Comparison of ENCODE assay signal across 8 mouse cellular contexts in the genomic region with DNA sequence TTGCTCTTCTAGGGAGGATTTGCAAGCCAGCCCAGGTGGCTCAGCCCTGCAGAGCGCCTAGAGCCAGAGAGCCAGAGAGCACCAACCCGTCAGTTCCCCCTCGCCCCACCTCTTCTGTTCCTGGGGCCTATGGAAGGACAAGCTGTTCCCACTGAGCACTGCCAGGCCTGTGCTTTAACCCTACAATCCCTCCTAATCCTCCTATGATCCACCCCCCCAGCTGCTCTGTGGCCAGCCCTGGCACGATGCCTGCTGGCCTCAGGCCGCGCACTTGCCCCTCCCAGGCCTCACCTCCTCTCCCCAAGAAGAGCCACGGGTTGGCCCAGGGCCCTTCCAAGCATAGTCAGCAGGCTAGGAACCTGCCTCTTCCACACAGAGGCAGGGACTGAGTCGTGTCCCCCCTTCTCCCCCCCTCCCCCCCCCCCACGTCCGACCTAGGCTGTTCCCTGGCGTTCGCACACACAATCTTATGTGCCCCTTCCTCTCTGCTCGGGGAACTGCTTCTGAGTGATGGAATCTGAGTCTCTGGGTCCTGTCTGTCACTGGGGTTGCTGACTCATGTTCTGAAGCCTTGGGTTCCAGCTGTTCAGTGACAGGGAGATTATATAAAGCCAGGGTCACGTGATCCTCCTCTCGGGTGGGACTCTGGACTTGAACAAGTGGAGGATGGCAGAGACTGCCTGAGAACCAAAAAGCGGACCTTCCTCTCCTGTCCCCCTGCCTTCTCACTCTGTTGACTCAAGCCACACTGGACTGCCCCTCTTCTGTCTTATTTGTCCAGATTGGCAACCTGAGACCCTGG. TPM values are rescaled to one million over a fixed set of nuclear protein-coding genes. Genes with fewer than 3 reads are reported as not detected.
A peak's percentile ranks its signal among the peaks of the same experiment; 100 is the strongest.
DNase-seq lines count a peak whose midpoint lies in the region; ATAC-seq and TF ChIP-seq lines count a peak whose summit lies in the region.

No protein-coding gene starts in this region.

- no peaks in the 10 kb centered on the region for H3K27me3 ChIP-seq in heart, embryonic 16.5 days (ENCODE audit: control insufficient read depth, insufficient read depth, low read length)
- H3K27me3 ChIP-seq in stomach, embryonic 16.5 days (ENCODE audit: control insufficient read depth, insufficient read depth, low read length): no peaks in the 10 kb centered on the region

- peak; percentile 78 to 79 for DNase-seq in right cerebral cortex, postnatal 10 days (ENCODE audit: low spot score in 2 of 2)
- DNase-seq in right cerebral cortex, postnatal 14 days: no peak
- peak; percentile 91 to 97 for DNase-seq in kidney, postnatal 25 days
- peak; percentile 78 to 91 for DNase-seq in lung, postnatal 4 days

- peak; percentile 87 for ATAC-seq in heart, embryonic 16.5 days (replicated peaks; ENCODE audit: extremely low read depth, insufficient read depth, low FRiP score)
- peak; percentile 87 for ATAC-seq in stomach, embryonic 16.5 days (ENCODE audit: insufficient read depth, low FRiP score)
- ATAC-seq in megakaryocyte, adult 5-6 weeks (ENCODE audit: poor library complexity, severe bottlenecking): no peak

- no peaks in the 10 kb centered on the region for H3K9me3 ChIP-seq in heart, embryonic 16.5 days (replicated peaks; ENCODE audit: control insufficient read depth, low read length)
- H3K9me3 ChIP-seq in stomach, embryonic 16.5 days (replicated peaks; ENCODE audit: control insufficient read depth, low read length): no peaks in the 10 kb centered on the region

- no peak overlapping the region for H3K4me3 ChIP-seq in cortical plate, adult 2 months (ENCODE audit: insufficient read depth, low read length)
- H3K4me3 ChIP-seq in heart, embryonic 16.5 days (ENCODE audit: low read length): peak overlapping the region; percentile 15; the same call in 1 of the 2 replicates
- H3K4me3 ChIP-seq in stomach, embryonic 16.5 days (replicated peaks; ENCODE audit: low read length): no peak overlapping the region

- H3K4me2 ChIP-seq in heart, embryonic 16.5 days (ENCODE audit: low read depth, low read length): peak overlapping the region; percentile 48; the same call in 1 of the 2 replicates
- H3K4me2 ChIP-seq in stomach, embryonic 16.5 days (ENCODE audit: low read depth, low read length): peak overlapping the region; percentile 27; the same call in 1 of the 2 replicates

- peak overlapping the region; percentile 86 for H3K27ac ChIP-seq in cortical plate, adult 2 months (ENCODE audit: insufficient read depth, low read length)
- peak overlapping the region; percentile 93 for H3K27ac ChIP-seq in heart, embryonic 16.5 days (ENCODE audit: low read length)
- H3K27ac ChIP-seq in stomach, embryonic 16.5 days (ENCODE audit: low read length): peak overlapping the region; percentile 67

- TF ChIP-seq POLR2A in cortical plate, adult 2 months (IDR thresholded peaks at IDR 0.05; ENCODE audit: extremely low read depth, insufficient read depth, low read length): no peak

- no peak for TF ChIP-seq CTCF in cortical plate, adult 2 months (IDR thresholded peaks at IDR 0.05; ENCODE audit: extremely low read depth, insufficient read depth, low read length)

- WGBS in heart, embryonic 16.5 days: 21% methylated on average over 16 of the region's 16 CpGs
- 22% methylated on average over 16 of the region's 16 CpGs for WGBS in stomach, embryonic 16.5 days

- peak overlapping the region; percentile 62 for H3K9ac ChIP-seq in heart, embryonic 16.5 days (ENCODE audit: low read length)
- peak overlapping the region; percentile 36; the same call in 1 of the 2 replicates for H3K9ac ChIP-seq in stomach, embryonic 16.5 days (ENCODE audit: low read length)

- 0 out of 2 replicates have a peak, but pooled peaks cover 2% of the 10 kb centered on the region for H3K36me3 ChIP-seq in heart, embryonic 16.5 days (ENCODE audit: control insufficient read depth, insufficient read depth)
- no peaks in the 10 kb centered on the region for H3K36me3 ChIP-seq in stomach, embryonic 16.5 days (ENCODE audit: control insufficient read depth, insufficient read depth, low read length)

- H3K4me1 ChIP-seq in cortical plate, adult 2 months (ENCODE audit: control insufficient read depth, insufficient read depth, low read length): peaks cover 24% of the 10 kb centered on the region
- H3K4me1 ChIP-seq in heart, embryonic 16.5 days (ENCODE audit: control insufficient read depth, insufficient read depth, low read length): peaks cover 64% of the 10 kb centered on the region
- peaks cover 35% of the 10 kb centered on the region for H3K4me1 ChIP-seq in stomach, embryonic 16.5 days (ENCODE audit: control insufficient read depth, insufficient read depth, low read length)

RNA-seq across cellular contexts. Expression of a gene that starts 12.3 kb away (rescaled TPM):
- 50.1 and 50.9 TPM in 2 replicates for polyA plus RNA-seq in cortical plate, adult 2 months (2012; rRNA removed)
- polyA plus RNA-seq in heart, embryonic 16.5 days (2015; fragmentation: Nextera tagmentation; extraction: Ambion mirVana): 77.5 and 89.6 TPM in 2 replicates
- 16.1 and 21.5 TPM in 2 replicates for polyA plus RNA-seq in stomach, embryonic 16.5 days (2015; fragmentation: Nextera tagmentation; extraction: Ambion mirVana)
- 1.3 and 4.5 TPM in 2 replicates for total RNA-seq in megakaryocyte, adult 5-6 weeks (2015)
- total RNA-seq in megakaryocyte, adult 5-6 weeks (2017): 1.1 and 1.3 TPM in 2 replicates

RNA-seq across cellular contexts. Expression of a gene that starts 22.4 kb away (rescaled TPM):
- polyA plus RNA-seq in cortical plate, adult 2 months (2012; rRNA removed): 0.15 and 0.35 TPM in 2 replicates
- polyA plus RNA-seq in heart, embryonic 16.5 days (2015; fragmentation: Nextera tagmentation; extraction: Ambion mirVana): 0.12 TPM in 1 of 2 replicates, not detected in the other
- polyA plus RNA-seq in stomach, embryonic 16.5 days (2015; fragmentation: Nextera tagmentation; extraction: Ambion mirVana): 0.08 and 0.20 TPM in 2 replicates
- total RNA-seq in megakaryocyte, adult 5-6 weeks (2015): not detected in 2 replicates
- total RNA-seq in megakaryocyte, adult 5-6 weeks (2017): 0.24 TPM in 1 of 2 replicates, not detected in the other

RNA-seq across cellular contexts. Expression of a gene that starts 27.9 kb away (rescaled TPM):
- 24.7 and 30.5 TPM in 2 replicates for polyA plus RNA-seq in cortical plate, adult 2 months (2012; rRNA removed)
- 3.5 and 4.2 TPM in 2 replicates for polyA plus RNA-seq in heart, embryonic 16.5 days (2015; fragmentation: Nextera tagmentation; extraction: Ambion mirVana)
- 2.4 and 2.5 TPM in 2 replicates for polyA plus RNA-seq in stomach, embryonic 16.5 days (2015; fragmentation: Nextera tagmentation; extraction: Ambion mirVana)
- 0.27 TPM in 1 of 2 replicates, not detected in the other for total RNA-seq in megakaryocyte, adult 5-6 weeks (2015)
- total RNA-seq in megakaryocyte, adult 5-6 weeks (2017): 0.40 TPM in 1 of 2 replicates, not detected in the other

RNA-seq across cellular contexts. Expression of a gene that starts 34.1 kb away (rescaled TPM):
- 0.10 and 0.19 TPM in 2 replicates for polyA plus RNA-seq in cortical plate, adult 2 months (2012; rRNA removed)
- 0.07 and 0.20 TPM in 2 replicates for polyA plus RNA-seq in heart, embryonic 16.5 days (2015; fragmentation: Nextera tagmentation; extraction: Ambion mirVana)
- polyA plus RNA-seq in stomach, embryonic 16.5 days (2015; fragmentation: Nextera tagmentation; extraction: Ambion mirVana): 0.19 and 0.21 TPM in 2 replicates
- total RNA-seq in megakaryocyte, adult 5-6 weeks (2015): not detected in 2 replicates
- not detected in 2 replicates for total RNA-seq in megakaryocyte, adult 5-6 weeks (2017)

RNA-seq across cellular contexts. Expression of a gene that starts 34.2 kb away (rescaled TPM):
- 29.5 and 30.3 TPM in 2 replicates for polyA plus RNA-seq in cortical plate, adult 2 months (2012; rRNA removed)
- polyA plus RNA-seq in heart, embryonic 16.5 days (2015; fragmentation: Nextera tagmentation; extraction: Ambion mirVana): 31.7 and 36.6 TPM in 2 replicates
- 42.3 and 50.6 TPM in 2 replicates for polyA plus RNA-seq in stomach, embryonic 16.5 days (2015; fragmentation: Nextera tagmentation; extraction: Ambion mirVana)
- total RNA-seq in megakaryocyte, adult 5-6 weeks (2015): 35.9 and 36.7 TPM in 2 replicates
- total RNA-seq in megakaryocyte, adult 5-6 weeks (2017): 16.3 and 20.9 TPM in 2 replicates
